Mouse (Mus musculus): ENCODE results near the gene Slc17a4.
A peak's percentile ranks its signal among the peaks of the same experiment; 100 is the strongest.

GRCm38 (mm10) chr13:23868790-23869533, 45.8 kb downstream of the Slc17a4 start:
- TF ChIP-seq POLR2A (IDR thresholded peaks at IDR 0.05; ENCODE audit: insufficient read length, low read depth) (no peak), MYOD1 (IDR thresholded peaks at IDR 0.05; ENCODE audit: control insufficient read depth in 1 of 3, insufficient read length in 2 of 3, low read depth in 2 of 3) (no peak), SRF (IDR thresholded peaks at IDR 0.05; ENCODE audit: control insufficient read depth, insufficient read length, low read depth) (no peak), MYOG (IDR thresholded peaks at IDR 0.05; ENCODE audit: control insufficient read depth in 1 of 3, insufficient read depth in 1 of 3, insufficient read length in 2 of 3, low read depth in 2 of 3) (no peak), USF1 (IDR thresholded peaks at IDR 0.05; ENCODE audit: low read depth) (no peak), MAX (IDR thresholded peaks at IDR 0.05; ENCODE audit: low read depth) (no peak), E2F4 (IDR thresholded peaks at IDR 0.05; ENCODE audit: insufficient read depth) (no peak), CEBPB (IDR thresholded peaks at IDR 0.05; ENCODE audit: insufficient read depth, poor library complexity, severe bottlenecking) (peak; percentile 61), POLR2AphosphoS2 (IDR thresholded peaks at IDR 0.05; ENCODE audit: insufficient read length, low read depth) (no peak), TCF12 (IDR thresholded peaks at IDR 0.05; ENCODE audit: insufficient read depth, poor library complexity, severe bottlenecking) (no peak), REST (IDR thresholded peaks at IDR 0.05; ENCODE audit: insufficient read depth, insufficient read length) (no peak), TCF3 (IDR thresholded peaks at IDR 0.05; ENCODE audit: insufficient read length, low read depth) (no peak)
